ENCODE assay signal across 8 mouse cellular contexts in genomic region chr13:52903767-52904166, GRCm38 (mm10). TPM values are rescaled to one million over a fixed set of nuclear protein-coding genes. Genes with fewer than 3 reads are reported as not detected.
A peak's percentile ranks its signal among the peaks of the same experiment; 100 is the strongest.
DNase-seq lines count a peak whose midpoint lies in the region; ATAC-seq and TF ChIP-seq lines count a peak whose summit lies in the region.

No protein-coding gene starts in this region.

- H3K4me2 ChIP-seq in kidney, postnatal 0 days (ENCODE audit: low read length) = no peak overlapping the region
- H3K4me2 ChIP-seq in hindbrain, embryonic 13.5 days = peak overlapping the region; percentile 11; the same call in 1 of the 2 replicates
- no peak overlapping the region for H3K4me2 ChIP-seq in midbrain, embryonic 15.5 days

- H3K4me3 ChIP-seq in kidney, postnatal 0 days (replicated peaks; ENCODE audit: low read depth, low read length) = no peak overlapping the region
- H3K4me3 ChIP-seq in hindbrain, embryonic 13.5 days = no peak overlapping the region
- no peak overlapping the region for H3K4me3 ChIP-seq in midbrain, embryonic 15.5 days

- no peaks in the 10 kb centered on the region for H3K9me3 ChIP-seq in kidney, postnatal 0 days (replicated peaks; ENCODE audit: low read length)
- H3K9me3 ChIP-seq in hindbrain, embryonic 13.5 days = no peaks in the 10 kb centered on the region
- no peaks in the 10 kb centered on the region for H3K9me3 ChIP-seq in midbrain, embryonic 15.5 days

- H3K27me3 ChIP-seq in kidney, postnatal 0 days (ENCODE audit: insufficient read depth, low read length) = no peaks in the 10 kb centered on the region
- no peaks in the 10 kb centered on the region for H3K27me3 ChIP-seq in hindbrain, embryonic 13.5 days
- no peaks in the 10 kb centered on the region for H3K27me3 ChIP-seq in midbrain, embryonic 15.5 days (replicated peaks)

- no peak overlapping the region for H3K9ac ChIP-seq in kidney, postnatal 0 days (ENCODE audit: low read depth, low read length)
- H3K9ac ChIP-seq in hindbrain, embryonic 13.5 days = no peak overlapping the region
- no peak overlapping the region for H3K9ac ChIP-seq in midbrain, embryonic 15.5 days

- 36% methylated on average over 10 of the region's 10 CpGs for WGBS in kidney, postnatal 0 days
- WGBS in hindbrain, embryonic 13.5 days = 28% methylated on average over 10 of the region's 10 CpGs
- 27% methylated on average over 10 of the region's 10 CpGs for WGBS in midbrain, embryonic 15.5 days

- H3K4me1 ChIP-seq in kidney, postnatal 0 days (replicated peaks; ENCODE audit: insufficient read depth, low read length) = peaks cover 26% of the 10 kb centered on the region
- peaks cover 37% of the 10 kb centered on the region for H3K4me1 ChIP-seq in hindbrain, embryonic 13.5 days (replicated peaks)
- H3K4me1 ChIP-seq in midbrain, embryonic 15.5 days = peaks cover 9% of the 10 kb centered on the region

- peak; percentile 64 for DNase-seq in kidney, postnatal 0 days (ENCODE audit: low spot score)
- DNase-seq in kidney, adult 8-10 months = no peak
- DNase-seq in embryo, embryonic 11 days = peak; percentile 70
- DNase-seq in cerebellum, adult 18-20 months = no peak
- DNase-seq in gastrocnemius, adult 18-20 months (ENCODE audit: low spot score) = no peak
- DNase-seq in left cerebral cortex, postnatal 4 days = no peak

- peak; percentile 52 for TF ChIP-seq CTCF in kidney, postnatal 0 days (IDR thresholded peaks at IDR 0.05; ENCODE audit: low read depth)

- ATAC-seq in kidney, postnatal 0 days (replicated peaks; ENCODE audit: low FRiP score, low read depth) = no peak; the same call in 1 of the 2 replicates
- ATAC-seq in hindbrain, embryonic 13.5 days (ENCODE audit: low FRiP score) = peak; percentile 46; the same call in 1 of the 2 replicates
- peak; percentile 52; the same call in 1 of the 2 replicates for ATAC-seq in midbrain, embryonic 15.5 days (replicated peaks)

- H3K36me3 ChIP-seq in kidney, postnatal 0 days (ENCODE audit: insufficient read depth, low read length) = no peaks in the 10 kb centered on the region
- H3K36me3 ChIP-seq in hindbrain, embryonic 13.5 days = peaks cover 20% of the 10 kb centered on the region
- H3K36me3 ChIP-seq in midbrain, embryonic 15.5 days (replicated peaks) = peaks cover 5% of the 10 kb centered on the region; the same call in 1 of the 2 replicates

- intact Hi-C loops in left cerebral cortex, postnatal 4 days (cut with DNase I) = no loop called here

- H3K27ac ChIP-seq in kidney, postnatal 0 days = peak overlapping the region; percentile 71; the same call in 1 of the 2 replicates
- H3K27ac ChIP-seq in hindbrain, embryonic 13.5 days = peak overlapping the region; percentile 69; the same call in 1 of the 2 replicates
- H3K27ac ChIP-seq in midbrain, embryonic 15.5 days = peak overlapping the region; percentile 57; the same call in 1 of the 2 replicates

RNA-seq across cellular contexts. Expression of gene Auh, which starts 25.7 kb away (rescaled TPM):
- polyA plus RNA-seq in kidney, postnatal 0 days (2015; fragmentation: Nextera tagmentation; extraction: Ambion mirVana) = 79.5 and 81.3 TPM in 2 replicates
- 61.8 and 64.6 TPM in 2 replicates for polyA plus RNA-seq in hindbrain, embryonic 13.5 days (2015; fragmentation: Nextera tagmentation; extraction: Ambion mirVana)
- 59.2 and 61.5 TPM in 2 replicates for polyA plus RNA-seq in midbrain, embryonic 15.5 days (2015; fragmentation: Nextera tagmentation; extraction: Ambion mirVana)
- total RNA-seq in gastrocnemius, adult 18-20 months (2021) = 10 to 100 TPM; 77.8 to 81.5 TPM
- 10 to 100 TPM; 50.7 to 53.7 TPM for total RNA-seq in left cerebral cortex, postnatal 4 days (2021)

Comparison
In these comparisons a context has a peak if more than half of its experiments do, and no peak if none do; other contexts are left out.
1. DNase-seq: peak in kidney, postnatal 0 days (single experiment) and embryo, embryonic 11 days (single experiment); none in kidney, adult 8-10 months (0 of 2), cerebellum, adult 18-20 months (0 of 2), gastrocnemius, adult 18-20 months (single experiment) and left cerebral cortex, postnatal 4 days (single experiment).
2. Peak in every context shown above with its lines, with median percentiles within 50 percentile points of each other: H3K27ac ChIP-seq.